Mouse (Mus musculus): ENCODE data around the gene Tmco5. TPM values are rescaled to one million over a fixed set of nuclear protein-coding genes. Genes with fewer than 3 reads are reported as not detected.

Gene Tmco5
- total RNA-seq (2014; rRNA removed) (not detected in 2 replicates), polyA plus RNA-seq (2015; fragmentation: Nextera tagmentation; extraction: Ambion mirVana) (not detected in 2 replicates)

GRCm38 (mm10) chr2:116878391-116878790 lies at the start of gene Tmco5:
Gene Tmco5, plus strand, starts transcription at chr2:116878691.
- ATAC-seq (no peak), DNase-seq (ENCODE audit: low spot score) (no peak)
- Histone ChIP-seq H3K9me3 (ENCODE audit: low read length) (no peaks in the 10 kb centered on the region), H3K4me2 (ENCODE audit: low read depth, low read length) (no peak within 1 kb of the TSS), H3K4me3 (ENCODE audit: low read length) (no peak within 1 kb of the TSS), H3K27me3 (ENCODE audit: insufficient read depth, low read length) (no peaks in the 10 kb centered on the region), H3K36me3 (ENCODE audit: insufficient read depth, low read length) (no peaks in the 10 kb centered on the region), H3K4me1 (ENCODE audit: insufficient read depth, low read length) (0 out of 2 replicates have a peak, but pooled peaks cover 7% of the 10 kb centered on the region), H3K27ac (no peak within 1 kb of the TSS), H3K9ac (replicated peaks; ENCODE audit: low read length) (no peak within 1 kb of the TSS)
- WGBS, result 92% methylated on average over 3 of the region's 3 CpGs
- TF ChIP-seq CTCF (IDR thresholded peaks at IDR 0.05; ENCODE audit: low read depth), result no peak

DNA sequence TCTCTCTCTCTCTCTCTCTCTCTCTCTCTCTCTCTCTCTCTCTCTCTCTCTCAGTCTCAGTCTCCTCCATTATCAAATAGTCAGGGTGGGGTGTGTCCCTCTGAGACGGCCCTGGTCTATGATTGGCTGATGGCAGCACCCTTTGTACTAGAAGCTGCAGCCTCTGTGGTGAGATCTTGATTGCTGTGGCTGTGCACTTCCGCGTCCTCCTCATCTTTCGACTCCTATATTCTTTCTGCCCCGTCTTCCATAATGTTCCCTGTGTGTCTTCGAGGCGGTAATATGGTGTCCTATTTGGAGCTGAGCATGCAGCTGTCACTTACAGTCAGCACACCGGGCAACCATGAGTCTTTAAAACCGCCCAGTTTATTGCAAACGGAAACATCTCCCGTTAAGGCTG lies 46.6 kb upstream of the Tmco5 start:
- H3K9ac ChIP-seq (replicated peaks; ENCODE audit: low read length), result no peak overlapping the region
- no peak for TF ChIP-seq CTCF (IDR thresholded peaks at IDR 0.05; ENCODE audit: low read depth)
- 69% methylated on average over 11 of the region's 11 CpGs for WGBS
- H3K36me3 ChIP-seq (ENCODE audit: insufficient read depth, low read length), result no peaks in the 10 kb centered on the region
- H3K4me1 ChIP-seq (ENCODE audit: insufficient read depth, low read length), result no peaks in the 10 kb centered on the region
- H3K27me3 ChIP-seq (ENCODE audit: insufficient read depth, low read length), result no peaks in the 10 kb centered on the region
- DNase-seq (ENCODE audit: low spot score), result no peak
- H3K4me3 ChIP-seq (ENCODE audit: low read length), result no peak overlapping the region
- ATAC-seq, result no peak
- no peak overlapping the region for H3K4me2 ChIP-seq (ENCODE audit: low read depth, low read length)
- H3K9me3 ChIP-seq (ENCODE audit: low read length), result no peaks in the 10 kb centered on the region
- H3K27ac ChIP-seq, result no peak overlapping the region

GRCm38 (mm10) chr2:116837829-116838228 lies 40.7 kb upstream of the Tmco5 start:
- WGBS, result 74% methylated on average over 3 of the region's 3 CpGs
- no peak for DNase-seq (ENCODE audit: low spot score)
- Histone ChIP-seq H3K4me2 (ENCODE audit: low read depth, low read length) (no peak overlapping the region), H3K4me3 (ENCODE audit: low read length) (no peak overlapping the region), H3K4me1 (ENCODE audit: insufficient read depth, low read length) (no peaks in the 10 kb centered on the region), H3K9me3 (ENCODE audit: low read length) (no peaks in the 10 kb centered on the region), H3K9ac (replicated peaks; ENCODE audit: low read length) (no peak overlapping the region), H3K36me3 (ENCODE audit: insufficient read depth, low read length) (no peaks in the 10 kb centered on the region), H3K27ac (no peak overlapping the region), H3K27me3 (ENCODE audit: insufficient read depth, low read length) (no peaks in the 10 kb centered on the region)
- no peak for TF ChIP-seq CTCF (IDR thresholded peaks at IDR 0.05; ENCODE audit: low read depth)
- no peak for ATAC-seq

- TF ChIP-seq CTCF (IDR thresholded peaks at IDR 0.05; ENCODE audit: low read depth), result peak; percentile 82
- Histone ChIP-seq H3K4me3 (ENCODE audit: low read length) (no peak overlapping the region), H3K27me3 (ENCODE audit: insufficient read depth, low read length) (no peaks in the 10 kb centered on the region), H3K27ac (no peak overlapping the region), H3K36me3 (ENCODE audit: insufficient read depth, low read length) (no peaks in the 10 kb centered on the region), H3K4me2 (ENCODE audit: low read depth, low read length) (0 out of 2 replicates have a peak overlapping the region, but pooled peaks have one; percentile 24), H3K9me3 (ENCODE audit: low read length) (no peaks in the 10 kb centered on the region), H3K4me1 (ENCODE audit: insufficient read depth, low read length) (no peaks in the 10 kb centered on the region), H3K9ac (replicated peaks; ENCODE audit: low read length) (no peak overlapping the region)
- 41% methylated on average over 8 of the region's 8 CpGs for WGBS
- DNase-seq (ENCODE audit: low spot score), result peak; percentile 80
- ATAC-seq, result peak; percentile 78
These were observed 39.8 kb upstream of the Tmco5 start for GRCm38 (mm10) chr2:116838538-116839197.

DNA sequence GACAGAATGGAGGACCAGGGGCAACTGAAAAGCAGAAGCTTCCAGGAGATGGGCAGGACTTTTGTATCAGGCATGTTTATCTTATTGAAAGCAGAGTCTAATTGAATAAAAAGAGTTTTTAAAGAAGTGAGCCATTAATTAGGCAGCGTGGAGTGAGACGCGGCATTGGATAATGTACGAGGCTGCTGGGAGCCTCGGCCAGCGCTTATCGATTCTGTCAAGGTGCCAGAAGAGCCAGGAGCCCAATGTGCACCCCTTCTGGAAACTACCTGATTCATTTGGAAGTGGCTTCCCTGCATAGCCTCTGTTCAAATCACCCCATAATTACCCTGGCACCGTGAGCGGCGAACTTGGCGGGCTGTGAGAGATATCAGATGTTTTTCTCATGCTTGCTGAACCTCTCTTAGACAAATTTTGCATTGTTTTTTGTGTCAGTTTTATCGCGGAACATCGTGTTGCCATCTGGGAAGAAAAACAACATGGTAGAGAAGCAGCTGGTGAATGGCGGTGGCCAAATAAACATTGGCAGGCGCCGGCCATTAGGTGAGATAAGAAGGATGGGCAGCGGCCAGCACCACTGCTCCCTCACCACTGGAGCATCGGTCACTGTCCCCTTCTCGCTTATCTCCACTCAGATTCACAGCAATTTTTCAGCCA lies 28.4 kb upstream of the Tmco5 start:
- Histone ChIP-seq H3K4me3 (ENCODE audit: low read length) (no peak overlapping the region), H3K9me3 (ENCODE audit: low read length) (no peaks in the 10 kb centered on the region), H3K27ac (no peak overlapping the region), H3K9ac (replicated peaks; ENCODE audit: low read length) (no peak overlapping the region), H3K27me3 (ENCODE audit: insufficient read depth, low read length) (no peaks in the 10 kb centered on the region), H3K4me1 (ENCODE audit: insufficient read depth, low read length) (peaks cover 6% of the 10 kb centered on the region; the same call in 1 of the 2 replicates), H3K4me2 (ENCODE audit: low read depth, low read length) (no peak overlapping the region), H3K36me3 (ENCODE audit: insufficient read depth, low read length) (no peaks in the 10 kb centered on the region)
- peak; percentile 27 for DNase-seq (ENCODE audit: low spot score)
- TF ChIP-seq CTCF (IDR thresholded peaks at IDR 0.05; ENCODE audit: low read depth), result no peak
- no peak for ATAC-seq
- 77% methylated on average over 20 of the region's 20 CpGs for WGBS

- ATAC-seq, result no peak
- no peaks in the 10 kb centered on the region for H3K27me3 ChIP-seq (ENCODE audit: insufficient read depth, low read length)
- WGBS, result 82% methylated on average over 4 of the region's 4 CpGs
- DNase-seq (ENCODE audit: low spot score), result no peak
- no peaks in the 10 kb centered on the region for H3K9me3 ChIP-seq (ENCODE audit: low read length)
- peaks cover 6% of the 10 kb centered on the region; the same call in 1 of the 2 replicates for H3K4me1 ChIP-seq (ENCODE audit: insufficient read depth, low read length)
- no peak overlapping the region for H3K9ac ChIP-seq (replicated peaks; ENCODE audit: low read length)
- H3K36me3 ChIP-seq (ENCODE audit: insufficient read depth, low read length), result no peaks in the 10 kb centered on the region
- no peak for TF ChIP-seq CTCF (IDR thresholded peaks at IDR 0.05; ENCODE audit: low read depth)
- no peak overlapping the region for H3K4me2 ChIP-seq (ENCODE audit: low read depth, low read length)
- H3K27ac ChIP-seq, result no peak overlapping the region
- no peak overlapping the region for H3K4me3 ChIP-seq (ENCODE audit: low read length)
These were observed 27.1 kb upstream of the Tmco5 start for GRCm38 (mm10) chr2:116851356-116851755.

GRCm38 (mm10) chr2:116852249-116852648 lies 26.2 kb upstream of the Tmco5 start:
- DNase-seq (ENCODE audit: low spot score) (peak; percentile 69), ATAC-seq (peak; percentile 61)
- no peak overlapping the region for H3K4me2 ChIP-seq (ENCODE audit: low read depth, low read length)
- H3K36me3 ChIP-seq (ENCODE audit: insufficient read depth, low read length), result no peaks in the 10 kb centered on the region
- TF ChIP-seq CTCF (IDR thresholded peaks at IDR 0.05; ENCODE audit: low read depth), result no peak
- H3K27me3 ChIP-seq (ENCODE audit: insufficient read depth, low read length), result no peaks in the 10 kb centered on the region
- no peak overlapping the region for H3K4me3 ChIP-seq (ENCODE audit: low read length)
- peaks cover 6% of the 10 kb centered on the region; the same call in 1 of the 2 replicates for H3K4me1 ChIP-seq (ENCODE audit: insufficient read depth, low read length)
- WGBS, result 13% methylated on average over 5 of the region's 5 CpGs
- no peaks in the 10 kb centered on the region for H3K9me3 ChIP-seq (ENCODE audit: low read length)
- no peak overlapping the region for H3K27ac ChIP-seq
- no peak overlapping the region for H3K9ac ChIP-seq (replicated peaks; ENCODE audit: low read length)
